Mouse (Mus musculus): ENCODE measurements around the gene Gm7298.
"Not testable (repeated sequence)": the region's sequence is repeated elsewhere in the genome, so short reads cannot be mapped to it uniquely, and the experiment has no call there.

The Gm7298 gene

DNA sequence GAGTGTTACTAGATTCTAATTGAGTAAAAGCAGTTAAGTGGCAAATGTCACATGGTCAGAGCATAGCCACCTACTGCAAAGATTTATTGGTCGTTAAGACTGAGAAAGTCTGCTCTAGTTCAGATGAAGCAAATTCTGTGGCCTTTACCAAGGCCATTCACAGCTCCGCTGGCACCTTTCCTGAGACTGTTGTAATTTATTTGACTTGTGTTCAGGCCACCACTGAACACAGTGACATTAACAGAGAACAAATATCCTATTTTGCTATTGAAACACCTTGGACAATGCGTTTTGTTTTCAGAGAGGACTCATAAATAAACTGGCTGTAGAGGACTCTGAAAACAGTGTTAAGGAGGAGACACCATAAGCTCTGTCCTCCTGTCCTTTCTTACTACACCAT lies at the start of gene Gm7298:
Gene Gm7298, plus strand, starts transcription at position 301 of the 400 bp plus-strand sequence.
- DNase-seq (ENCODE audit: low spot score): no peak

DNA sequence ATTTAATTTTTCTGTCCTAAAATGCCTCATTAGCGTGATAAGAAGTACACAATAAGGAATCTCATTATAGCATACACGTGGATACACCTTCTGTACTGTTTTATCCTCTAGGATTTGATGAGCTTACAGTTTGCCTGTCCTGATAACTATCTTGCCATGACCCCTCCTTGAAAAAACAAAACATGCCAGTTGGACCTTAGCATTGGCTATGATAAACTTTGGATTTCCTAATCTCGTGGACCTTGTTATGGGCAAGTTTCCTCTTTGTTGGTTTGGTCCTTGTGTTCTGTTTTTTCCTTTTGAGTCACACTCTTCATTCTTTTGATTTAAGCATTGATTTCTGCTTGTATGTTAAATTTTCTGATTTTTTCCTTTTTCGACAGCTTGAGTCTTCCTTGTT lies 95.3 kb downstream of the Gm7298 start:
- no peak for DNase-seq (ENCODE audit: low spot score)

DNA sequence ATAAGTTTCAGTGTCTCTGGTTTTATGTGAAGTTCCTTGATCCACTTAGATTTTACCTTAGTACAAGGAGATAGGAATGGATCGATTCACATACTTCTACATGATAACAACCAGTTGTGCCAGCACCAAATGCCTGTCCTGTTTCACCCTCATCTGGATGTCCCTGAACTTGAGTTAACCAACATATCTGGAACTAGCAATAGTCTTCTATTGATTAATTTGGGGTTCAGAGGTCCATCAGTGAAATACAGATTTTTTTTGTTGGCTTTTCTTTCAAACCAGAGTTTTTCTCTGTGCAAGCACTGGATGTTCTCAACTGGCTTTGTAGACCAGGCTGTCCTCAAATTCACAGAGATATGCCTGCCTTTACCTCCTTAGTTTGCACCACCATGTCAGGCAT lies 103.6 kb downstream of the Gm7298 start:
- no peak for DNase-seq (ENCODE audit: low spot score)

DNA sequence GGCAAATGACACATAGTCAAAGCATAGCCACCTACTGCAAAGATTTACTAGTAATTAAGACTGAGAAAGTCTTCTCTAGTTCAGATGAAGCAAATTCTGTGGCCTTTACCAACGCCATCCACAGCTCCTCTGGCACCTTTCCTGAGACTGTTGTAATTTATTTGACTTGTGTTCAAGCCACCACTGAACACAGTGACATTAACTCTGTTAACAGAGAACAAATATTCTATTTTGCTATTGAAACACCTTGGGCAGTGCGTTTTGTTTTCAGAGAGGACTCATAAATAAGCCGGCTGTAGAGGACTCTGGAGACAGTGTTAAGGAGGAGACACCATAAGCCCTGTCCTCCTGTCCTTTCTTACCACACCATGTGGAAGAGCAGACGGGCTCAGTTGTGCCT lies 105.5 kb downstream of the Gm7298 start, which contains the start of gene Mug1:
Gene Mug1, plus strand, starts transcription at position 271 of the 400 bp plus-strand sequence.
- DNase-seq (ENCODE audit: low spot score): not testable (repeated sequence)
